Mouse (Mus musculus) heart, adult 11 months (tissue): Measurements from ENCODE around the gene Hnrnpm.

Source experiments
- DNase-seq: peaks from one replicate; pipeline ENCODE4 v3.0.0; 2022

Gene Hnrnpm

DNA sequence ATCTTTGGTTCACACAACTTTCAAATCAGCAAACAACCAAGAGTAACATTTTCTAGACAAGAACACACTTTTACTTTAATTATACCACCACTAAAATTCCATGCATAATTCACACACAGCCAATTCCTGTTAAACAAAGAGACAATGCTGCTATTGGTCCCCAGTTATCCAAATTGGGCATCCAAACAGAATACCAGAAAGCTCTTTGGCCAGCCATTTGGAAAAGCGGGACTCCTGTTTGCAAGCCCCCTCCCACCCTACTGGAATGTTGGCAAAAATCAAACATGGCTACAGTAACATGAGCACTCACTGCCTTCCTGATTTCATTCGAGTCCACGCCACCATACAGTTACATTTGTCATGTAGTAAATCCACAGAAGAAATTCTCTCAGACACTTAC, 17.0 kb downstream of the Hnrnpm start:
- no peak for DNase-seq

DNA sequence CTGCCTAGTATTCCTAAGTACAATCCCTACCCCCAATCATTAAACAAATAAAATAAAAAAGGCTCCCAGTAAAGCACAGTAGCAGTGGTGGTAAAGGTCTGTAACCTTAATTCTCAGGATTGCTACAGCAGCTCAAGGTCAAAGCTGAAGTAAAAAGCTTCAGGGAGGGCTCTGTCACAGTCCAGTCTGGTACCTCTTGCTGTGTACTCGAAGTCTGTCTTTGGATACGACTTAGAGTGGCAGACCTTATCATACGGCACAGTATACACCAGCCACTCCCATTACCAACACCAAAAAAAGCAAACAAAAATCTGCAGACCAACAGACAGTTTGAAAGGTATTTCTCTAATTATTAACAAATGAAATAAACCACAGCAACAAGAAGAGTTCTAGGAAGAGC, 19.8 kb downstream of the Hnrnpm start:
- DNase-seq, result no peak

DNA sequence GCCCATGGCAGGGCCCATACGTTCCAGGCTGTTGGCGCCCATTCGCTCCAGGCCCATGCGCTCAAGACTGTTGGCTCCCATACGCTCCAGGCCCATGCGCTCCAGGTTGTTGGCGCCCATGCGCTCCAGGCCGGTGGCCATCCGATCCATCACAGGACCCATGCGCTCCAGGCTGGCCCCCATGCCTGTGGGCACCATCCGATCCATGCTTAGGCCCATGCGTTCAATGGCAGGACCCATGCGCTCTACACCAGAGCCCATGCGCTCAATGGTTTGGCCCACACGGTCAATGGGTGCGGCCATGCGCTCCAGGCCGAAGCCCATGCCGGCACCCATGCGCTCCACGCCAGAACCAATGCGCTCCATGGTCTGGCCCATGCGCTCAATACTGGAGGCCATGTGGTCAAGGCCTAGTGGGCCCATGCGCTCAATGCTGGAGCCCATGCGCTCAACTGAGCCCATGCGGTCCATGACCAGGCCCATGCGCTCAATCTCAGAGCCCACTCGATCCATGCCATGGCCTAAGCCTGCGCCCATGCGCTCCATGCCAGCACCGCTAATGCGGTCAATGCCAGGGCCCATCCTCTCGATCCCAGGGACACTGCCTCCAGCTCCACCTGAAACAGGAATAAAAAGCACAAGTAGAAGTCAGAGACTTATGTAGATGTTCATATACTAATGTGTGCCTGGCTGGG, 36.7 kb downstream of the Hnrnpm start:
- peak; percentile 91 for DNase-seq

DNA sequence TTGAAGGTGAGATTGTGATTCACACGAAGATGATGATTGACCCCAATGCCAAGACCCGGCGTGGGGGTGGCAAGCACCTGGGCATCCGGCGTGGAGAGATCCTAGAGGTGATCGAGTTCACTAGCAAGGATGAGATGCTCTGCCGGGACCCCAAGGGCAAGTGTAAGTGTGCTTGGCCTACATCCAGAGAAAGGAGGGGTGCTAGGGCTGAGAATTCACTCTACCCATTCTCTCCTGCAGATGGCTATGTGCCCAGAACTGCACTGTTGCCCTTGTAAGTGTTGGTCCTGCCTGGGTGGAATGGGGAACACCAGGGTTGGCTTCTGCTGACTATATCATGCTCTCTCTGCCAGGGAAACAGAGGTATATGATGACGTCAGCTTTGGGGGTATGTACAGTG, 41.6 kb downstream of the Hnrnpm start:
- DNase-seq, result peak; percentile 89

DNA sequence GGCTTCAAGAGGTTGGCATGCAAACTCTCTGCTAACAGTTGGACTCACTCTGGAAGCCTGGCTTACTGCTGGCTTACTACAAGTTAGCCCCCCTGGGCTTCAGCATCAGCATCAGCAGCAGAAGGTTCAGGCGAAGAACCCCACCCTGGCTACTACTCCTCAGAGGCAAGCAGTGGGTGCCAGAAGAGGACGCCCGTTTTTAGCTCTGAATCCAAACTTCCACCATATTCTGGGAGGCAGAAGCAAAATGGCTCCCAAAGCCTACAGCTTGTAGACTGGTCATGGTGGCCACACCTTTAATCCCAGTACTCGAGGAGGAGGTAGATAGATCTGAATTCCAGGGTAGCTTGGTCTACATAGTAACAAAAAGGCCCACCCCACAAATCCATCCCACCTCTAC, 42.6 kb downstream of the Hnrnpm start:
- peak; percentile 70 for DNase-seq

DNA sequence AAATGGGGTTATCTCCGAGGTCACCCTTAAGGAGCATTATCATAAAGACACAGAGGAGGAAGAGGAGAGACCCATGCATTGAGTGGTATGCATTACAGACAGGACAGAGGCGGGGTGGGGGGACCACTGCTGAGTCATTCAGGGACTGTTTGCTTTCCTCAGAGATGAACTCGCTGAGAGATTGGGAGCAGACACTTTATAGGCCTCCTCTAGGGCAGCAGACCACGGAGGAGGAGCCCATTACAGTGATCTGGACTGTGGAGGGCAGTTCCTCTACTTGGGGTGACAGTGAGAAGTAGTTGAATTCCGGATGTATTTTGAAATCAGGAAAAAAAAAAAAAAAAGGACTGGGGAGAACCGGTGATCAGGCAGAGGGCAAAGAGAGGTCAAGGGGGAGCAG, 46.9 kb downstream of the Hnrnpm start:
- peak; percentile 50 for DNase-seq

DNA sequence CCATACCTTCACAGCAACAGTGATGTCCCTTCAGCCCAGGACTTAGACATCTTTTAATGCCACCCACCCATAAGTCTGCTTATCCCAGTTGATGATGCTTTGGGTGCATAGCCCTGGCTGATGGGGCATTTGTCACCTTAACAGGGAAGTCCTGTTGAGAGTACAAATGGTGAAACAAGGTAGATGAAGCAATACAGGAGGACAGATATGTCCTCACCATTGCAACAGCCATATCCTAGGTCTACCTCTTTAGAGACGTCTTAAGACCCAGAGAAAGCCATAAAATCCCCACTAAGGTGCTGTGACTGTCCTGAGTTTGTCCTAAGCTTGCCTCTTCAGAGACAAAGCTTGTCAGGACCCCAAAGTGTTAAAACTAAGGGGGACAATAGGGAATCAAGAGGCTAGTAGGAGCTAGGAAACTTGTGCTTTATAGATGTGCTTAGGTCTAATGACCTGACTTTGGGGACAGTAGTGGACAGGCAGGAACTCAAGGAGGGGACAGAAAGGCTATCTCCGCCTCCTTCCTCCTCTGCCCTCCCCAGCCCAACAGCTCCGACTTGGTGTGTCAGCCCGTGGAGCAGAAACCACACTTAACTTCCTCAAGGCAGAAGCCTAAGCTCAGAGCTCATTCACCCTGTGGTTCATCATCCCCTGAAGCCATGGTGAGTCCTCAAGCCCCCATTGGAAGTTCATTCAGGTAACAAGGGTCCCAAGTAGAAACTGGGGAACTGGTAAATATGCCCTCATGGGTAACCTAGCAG, 49.0 kb downstream of the Hnrnpm start, which contains the start of gene Pram1:
Gene Pram1 (plus strand): TSS at position 541 of the 761 bp plus-strand sequence.
- peak; percentile 92 for DNase-seq

DNA sequence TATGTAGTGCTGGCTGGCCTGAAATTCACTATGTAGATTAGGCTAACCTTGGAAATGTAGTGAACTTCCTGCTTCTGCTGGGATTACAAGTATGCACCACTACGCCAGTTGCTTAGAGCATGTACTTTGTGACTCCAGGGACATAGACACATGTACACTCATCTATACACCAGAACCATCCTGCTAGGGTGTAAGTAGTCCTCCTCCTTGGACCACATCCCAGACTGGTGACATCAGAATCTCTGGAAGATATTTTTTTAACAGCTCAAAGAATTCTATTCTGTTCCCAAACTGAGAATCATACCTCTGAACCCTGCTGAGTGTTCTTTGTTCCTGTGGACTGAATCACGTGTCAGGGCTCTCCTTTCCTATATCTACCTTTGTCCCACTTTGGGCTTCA, 49.6 kb downstream of the Hnrnpm start:
- peak; percentile 87 for DNase-seq

DNA sequence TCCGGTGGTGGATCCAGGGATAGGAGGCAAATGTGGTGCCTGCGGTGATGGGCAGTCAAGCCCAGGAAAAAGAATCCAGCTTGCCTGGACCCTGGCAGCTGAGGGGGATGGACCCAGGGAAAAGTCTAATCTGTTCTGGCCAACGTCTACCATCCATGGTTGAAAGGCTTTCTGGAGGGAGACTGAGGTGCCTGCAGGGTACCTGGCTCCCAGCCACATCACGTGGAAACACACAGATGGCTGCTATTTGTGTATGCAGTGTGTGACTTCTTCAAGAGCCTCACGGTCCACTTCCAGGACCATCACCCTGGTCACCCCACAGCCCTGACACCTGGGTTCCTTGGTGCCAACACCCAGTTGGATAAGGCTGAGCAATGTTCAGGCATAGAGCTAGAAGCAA, 54.9 kb downstream of the Hnrnpm start:
- DNase-seq, result peak; percentile 86

DNA sequence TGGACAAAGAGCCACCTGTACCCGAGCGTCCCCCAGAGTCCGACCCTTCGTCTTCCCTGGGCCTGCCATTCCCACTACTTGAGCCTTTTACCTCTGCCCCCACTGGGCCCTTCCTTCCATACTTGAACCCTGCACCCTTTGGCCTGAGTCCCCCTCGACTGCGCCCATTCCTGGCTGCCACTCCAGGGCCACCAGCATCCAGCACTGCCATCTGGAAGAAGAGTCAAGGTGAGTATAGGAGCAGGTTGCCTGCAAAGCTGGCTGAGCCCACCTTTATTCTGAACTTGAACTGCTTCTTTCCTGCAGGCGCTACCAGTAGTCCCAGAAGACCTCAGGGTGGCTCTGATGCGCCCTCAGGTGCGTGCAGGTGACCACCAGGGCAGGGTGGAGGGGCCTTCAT, 55.4 kb downstream of the Hnrnpm start:
- DNase-seq, result peak; percentile 91

DNA sequence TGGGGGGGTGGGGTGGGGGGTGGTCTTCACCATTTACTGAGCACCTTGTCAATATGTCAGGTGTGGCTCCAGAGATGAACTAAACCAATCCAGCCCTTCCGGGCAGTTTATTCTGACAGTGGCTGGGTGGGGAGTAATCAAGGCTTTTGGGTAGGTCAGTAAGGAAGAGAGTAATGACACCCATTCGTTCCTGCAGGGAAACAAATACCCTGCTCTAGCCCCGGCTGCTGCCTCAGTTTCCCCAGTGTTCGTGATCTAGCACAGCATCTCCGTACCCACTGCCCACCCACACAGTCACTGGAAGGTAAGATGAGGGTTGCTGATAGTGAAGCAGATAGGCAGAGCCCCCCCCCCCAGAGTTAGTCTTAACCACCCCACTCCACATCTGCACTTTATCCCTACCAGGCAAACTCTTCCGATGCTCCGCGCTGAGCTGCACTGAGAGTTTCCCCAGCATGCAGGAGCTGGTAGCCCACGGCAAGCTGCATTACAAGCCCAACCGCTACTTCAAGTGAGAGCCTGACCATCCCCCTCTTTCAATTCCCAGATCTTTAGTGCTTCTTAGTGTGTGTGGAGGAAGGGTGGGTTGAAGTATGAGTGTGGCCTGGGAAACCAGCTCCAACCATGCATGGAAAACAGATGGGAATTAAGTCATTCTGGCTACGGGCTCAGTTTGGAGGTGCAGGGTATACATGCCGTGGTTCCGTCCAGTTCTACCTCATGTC, 56.3 kb downstream of the Hnrnpm start:
- DNase-seq, result peak; percentile 91

DNA sequence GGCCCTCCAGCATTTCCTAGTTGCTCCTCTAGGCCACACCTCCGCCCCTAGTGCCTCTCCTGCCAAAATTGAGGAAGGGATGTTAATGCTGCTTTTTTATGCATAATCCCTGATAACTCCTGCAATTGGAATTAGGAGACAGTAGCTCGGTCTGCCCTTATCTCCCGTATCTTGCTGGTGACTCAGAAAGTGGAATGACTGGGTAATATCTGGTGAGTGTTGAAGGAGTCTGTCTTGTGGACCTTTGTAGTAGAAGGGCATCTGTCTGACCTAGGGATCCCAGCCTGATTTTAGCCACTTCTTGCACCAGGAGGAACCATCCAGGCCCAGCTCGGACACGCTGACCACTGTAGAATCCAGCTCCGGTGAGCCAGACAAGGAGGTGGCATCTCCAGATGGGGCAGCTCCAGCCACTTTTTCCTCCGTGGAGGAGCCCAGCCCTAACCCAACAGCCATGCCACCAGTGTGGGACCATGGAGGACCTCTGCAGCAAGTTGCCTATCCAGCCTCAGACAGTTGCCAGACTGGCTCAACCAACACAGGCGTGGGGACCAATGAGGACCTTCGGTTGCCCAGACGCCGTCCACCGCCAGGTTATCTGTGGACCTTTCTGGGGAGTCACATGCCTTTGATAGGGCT, 57.1 kb downstream of the Hnrnpm start:
- DNase-seq, result peak; percentile 95

DNA sequence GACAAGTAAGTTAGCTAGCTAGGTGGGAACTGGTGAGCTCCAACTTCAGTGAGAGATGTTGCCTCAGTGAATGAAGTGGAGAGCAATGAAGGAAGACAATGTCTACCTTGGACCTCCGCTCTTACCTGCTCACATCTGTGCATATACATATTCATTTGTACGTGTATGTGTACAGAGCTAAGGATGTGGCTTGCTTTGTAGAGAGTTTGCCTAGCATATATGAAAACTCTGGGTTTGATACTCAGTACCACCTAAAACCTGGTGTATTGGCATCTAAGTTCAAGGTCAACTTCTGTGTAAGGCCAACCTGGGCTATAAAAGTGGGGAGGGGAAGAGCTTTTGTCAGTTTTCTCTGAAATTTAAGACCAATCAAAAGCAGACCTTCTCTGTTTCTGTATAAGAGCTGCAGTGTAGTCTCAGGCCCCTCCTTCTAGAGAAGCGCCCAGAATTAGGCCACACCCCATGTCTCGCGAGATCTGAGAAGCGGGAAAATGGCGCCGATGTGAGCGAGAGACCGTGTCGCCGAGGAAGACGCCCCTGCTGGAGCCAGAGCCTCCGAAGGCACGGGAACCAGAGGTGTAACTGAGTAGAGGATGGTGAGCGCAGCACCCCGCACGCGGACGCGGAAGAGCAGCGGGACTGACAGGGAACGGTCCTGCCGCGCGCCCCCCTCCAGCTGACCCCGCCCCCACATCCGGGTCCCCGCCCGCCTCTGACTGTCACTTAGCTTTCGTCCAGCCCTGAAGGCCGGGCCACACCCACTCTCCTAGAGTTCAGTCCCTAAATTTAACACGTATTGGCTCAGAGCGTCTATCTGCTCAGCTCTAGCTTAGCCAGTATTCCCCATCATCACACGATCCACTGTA, 57.8 kb downstream of the Hnrnpm start, which contains the start of gene Zfp414:
Gene Zfp414 (plus strand): TSS at position 470 of the 866 bp plus-strand sequence.
- peak; percentile 99 for DNase-seq

DNA sequence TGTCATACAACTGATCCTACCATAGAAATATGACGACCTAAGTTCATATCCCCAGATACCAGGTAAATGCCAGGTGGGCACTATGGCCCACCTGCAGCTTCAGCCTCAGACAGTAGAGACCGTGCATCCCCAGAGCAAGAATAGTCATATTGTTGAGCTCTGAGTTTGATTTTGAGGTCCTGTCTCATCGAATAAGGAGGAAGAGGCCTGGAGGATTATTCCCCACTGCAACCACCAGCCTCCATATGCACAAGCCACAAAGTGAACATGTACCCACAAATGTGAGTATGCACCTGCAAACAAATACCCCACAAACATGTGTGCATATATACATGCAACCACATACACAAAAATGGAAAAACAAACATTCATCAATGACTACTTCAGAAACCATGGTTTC, 59.4 kb downstream of the Hnrnpm start:
- DNase-seq, result peak; percentile 69

DNA sequence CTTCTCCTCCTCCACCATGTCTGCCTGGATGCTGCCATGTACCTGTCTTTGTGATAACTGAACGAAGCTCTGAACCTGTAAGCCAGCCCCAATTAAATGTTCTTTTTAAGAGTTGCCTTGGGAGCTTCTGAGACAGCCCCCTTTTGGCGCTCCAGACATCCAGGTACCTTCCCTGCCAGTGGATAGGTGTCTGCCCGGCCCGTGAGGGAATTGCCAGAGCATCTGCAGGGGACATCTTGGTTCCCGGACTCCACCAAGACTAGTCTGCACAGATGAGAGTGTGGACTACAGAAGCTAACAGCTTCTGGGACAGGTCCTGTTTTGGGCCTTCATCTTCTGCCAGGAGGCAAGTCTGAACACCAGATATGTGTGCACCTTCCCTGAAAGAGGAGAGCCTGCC, 72.9 kb downstream of the Hnrnpm start:
- peak; percentile 67 for DNase-seq

DNA sequence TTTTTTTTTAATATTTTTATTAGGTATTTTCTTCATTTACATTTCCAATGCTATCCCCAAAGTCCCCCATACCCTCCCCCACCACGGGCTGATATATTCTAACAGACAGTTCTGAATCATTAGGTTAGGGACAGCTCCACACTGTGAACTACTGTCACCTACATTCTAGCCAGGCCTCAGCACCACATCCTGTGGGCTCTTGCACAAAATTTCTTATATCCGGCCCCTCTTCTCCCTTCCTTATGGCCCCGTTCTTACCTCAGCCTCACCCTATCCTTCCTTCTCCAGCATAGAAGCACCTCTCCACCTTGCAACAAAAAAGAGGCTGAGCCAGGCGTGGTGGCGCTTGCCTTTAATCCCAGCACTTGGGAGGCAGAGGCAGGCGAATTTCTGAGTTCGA, 76.1 kb downstream of the Hnrnpm start:
- DNase-seq, result peak; percentile 72

DNA sequence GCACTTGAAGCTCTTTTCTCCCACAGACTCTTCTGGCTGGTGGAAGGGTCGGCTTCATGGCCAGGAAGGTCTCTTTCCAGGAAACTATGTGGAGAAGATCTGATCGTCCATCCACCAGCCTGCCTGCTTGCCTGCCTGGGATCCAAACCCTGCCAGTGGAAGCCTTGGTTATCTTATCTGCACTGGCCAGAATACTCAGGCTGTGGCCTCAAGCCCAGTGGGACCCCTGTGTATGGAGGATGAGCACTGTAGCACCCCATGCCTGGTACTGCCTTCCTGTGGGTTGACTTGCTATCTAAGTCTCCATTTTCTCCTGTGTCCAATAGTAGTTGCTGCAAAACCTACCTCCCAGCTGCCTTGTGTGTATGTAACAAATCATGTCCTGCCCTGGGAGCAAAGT, 79.4 kb downstream of the Hnrnpm start:
- peak; percentile 81 for DNase-seq

DNA sequence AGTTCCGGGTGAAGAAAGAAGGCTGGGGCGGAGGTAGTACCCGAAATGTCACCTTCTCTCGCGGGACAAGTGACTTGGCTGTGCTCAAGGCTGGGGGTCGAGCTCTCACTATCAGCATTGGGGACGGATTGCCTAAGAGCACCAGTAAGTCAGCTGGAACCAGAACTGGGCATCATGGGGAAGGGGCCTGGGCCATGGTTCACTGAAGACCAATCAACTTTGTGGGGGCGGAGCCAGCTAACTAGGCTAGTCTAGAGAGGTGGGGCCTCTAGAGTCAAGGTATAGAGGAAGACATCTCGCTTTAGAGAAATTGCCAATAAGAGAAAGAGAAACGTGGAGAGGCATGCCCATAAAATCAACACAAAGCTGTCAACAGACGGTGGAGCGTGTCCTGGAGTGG, 84.7 kb downstream of the Hnrnpm start:
- DNase-seq, result peak; percentile 84

DNA sequence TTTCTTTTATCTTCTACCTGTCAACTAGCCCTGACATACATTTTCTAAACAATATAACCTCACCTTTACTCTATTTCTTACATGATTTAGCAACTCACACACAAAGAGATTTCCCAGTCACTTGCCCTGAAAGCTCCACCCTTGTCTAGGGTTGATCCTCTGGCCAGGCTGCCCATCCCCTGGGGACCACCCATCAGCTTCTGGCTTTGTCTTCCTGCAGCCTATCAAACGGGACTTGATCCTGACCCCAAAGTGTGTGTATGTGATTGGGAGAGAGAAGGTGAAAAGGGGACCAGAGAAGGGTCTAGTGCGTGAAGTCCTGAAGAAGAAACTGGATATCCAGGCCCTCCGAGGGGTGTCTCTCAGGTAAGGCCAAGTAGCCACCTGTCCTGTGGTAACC, 85.8 kb downstream of the Hnrnpm start:
- peak; percentile 79 for DNase-seq

DNA sequence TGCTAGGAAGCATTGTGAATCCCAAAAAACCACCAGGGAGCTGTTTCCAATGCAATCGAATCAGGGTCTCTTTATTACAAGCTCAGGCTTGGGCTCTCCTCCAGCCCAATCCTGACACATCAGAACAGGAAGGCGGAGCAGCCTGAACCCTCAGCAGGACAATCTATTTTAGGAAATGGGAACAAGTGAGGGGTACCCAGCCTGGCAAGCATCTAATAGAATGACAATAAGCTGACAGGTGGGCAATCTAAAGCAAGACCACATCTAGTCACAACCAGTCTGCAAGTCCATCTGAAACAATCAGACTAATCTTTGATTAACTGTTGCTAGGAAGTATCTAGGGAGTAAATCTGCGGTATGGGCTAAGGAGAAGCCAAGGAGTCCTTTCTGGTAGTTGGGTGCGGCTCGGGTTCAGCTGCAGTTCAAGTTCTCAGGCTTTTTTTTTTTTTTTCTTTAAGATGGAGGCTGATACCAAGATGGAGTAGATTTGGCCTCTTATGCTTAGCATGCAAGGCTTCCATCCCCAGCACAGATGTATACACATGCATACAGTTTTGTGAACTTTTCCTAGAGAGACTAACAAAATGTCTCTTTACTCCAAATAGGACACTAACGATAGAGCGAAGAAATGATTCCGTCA, 86.7 kb downstream of the Hnrnpm start:
- DNase-seq, result peak; percentile 43

DNA sequence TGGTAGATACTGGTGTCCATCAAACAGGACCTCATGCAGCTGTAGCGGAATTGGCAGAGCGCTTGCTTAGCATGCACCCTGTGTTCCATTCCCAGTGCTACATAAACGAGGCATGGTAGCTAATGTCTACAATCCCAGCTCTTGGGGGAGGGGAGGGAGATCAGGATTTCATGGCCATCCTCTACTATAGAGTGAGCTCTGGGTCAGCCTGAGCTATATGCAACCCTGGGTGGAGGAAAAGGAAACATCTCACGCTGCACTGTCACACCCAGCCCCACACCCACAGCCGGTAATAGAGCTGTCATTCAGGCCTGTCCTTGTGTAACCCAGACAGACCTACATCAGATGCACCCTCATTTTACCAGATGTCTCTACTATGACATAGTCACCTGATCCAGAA, 88.2 kb downstream of the Hnrnpm start:
- DNase-seq, result peak; percentile 83

DNA sequence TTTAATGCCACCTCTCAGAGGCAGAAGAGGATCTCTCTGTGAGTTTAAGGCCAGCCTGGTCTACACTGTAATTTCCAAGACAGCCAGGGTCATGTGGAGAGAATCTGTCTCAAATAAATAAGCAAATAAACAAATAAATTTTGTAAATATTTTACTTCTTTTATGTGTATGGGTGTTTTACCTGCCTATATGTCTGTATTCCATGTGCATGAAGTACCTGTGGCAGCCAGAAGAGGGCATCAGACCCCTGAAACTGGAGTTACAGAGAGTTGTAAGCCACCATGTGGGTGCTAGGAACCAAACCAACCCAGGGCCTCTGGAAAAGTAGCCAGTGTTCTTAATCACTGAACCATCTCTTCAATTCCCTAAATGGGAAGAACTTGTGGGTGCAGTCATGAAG, 89.4 kb downstream of the Hnrnpm start:
- DNase-seq, result peak; percentile 61
